Mouse (Mus musculus) layer of hippocampus, postnatal 25 days (tissue): ENCODE data around the gene Dnase1l3. TPM values are rescaled to one million over a fixed set of nuclear protein-coding genes. Genes with fewer than 3 reads are reported as not detected.
A peak's percentile ranks its signal among the peaks of the same experiment; 100 is the strongest.

Source experiments
- DNase-seq, 2 experiments: peaks; one replicate each; pipeline ENCODE4 v3.0.0; 2022; ENCODE audit warnings: mixed read lengths in 2 of 2, low spot score in 1 of 2; ENCODE audit errors: extremely low spot score in 1 of 2
- total RNA-seq, 2 experiments: library from RNA; stranded (reverse); gene quantifications; 2 replicates each; pipeline ENCODE4 v1.2.3; 2021

The Dnase1l3 gene
- total RNA-seq, 2 experiments from 2014 or later, result 0.07 TPM; not detected in 1

GRCm38 (mm10) chr14:7941413-7941812 is 53.0 kb downstream of the Dnase1l3 start:
- DNase-seq, result no peak

GRCm38 (mm10) chr14:7938809-7939784 is 55.3 kb downstream of the Dnase1l3 start:
- peak in 1 of 2 experiments; percentile 29 for DNase-seq

DNA sequence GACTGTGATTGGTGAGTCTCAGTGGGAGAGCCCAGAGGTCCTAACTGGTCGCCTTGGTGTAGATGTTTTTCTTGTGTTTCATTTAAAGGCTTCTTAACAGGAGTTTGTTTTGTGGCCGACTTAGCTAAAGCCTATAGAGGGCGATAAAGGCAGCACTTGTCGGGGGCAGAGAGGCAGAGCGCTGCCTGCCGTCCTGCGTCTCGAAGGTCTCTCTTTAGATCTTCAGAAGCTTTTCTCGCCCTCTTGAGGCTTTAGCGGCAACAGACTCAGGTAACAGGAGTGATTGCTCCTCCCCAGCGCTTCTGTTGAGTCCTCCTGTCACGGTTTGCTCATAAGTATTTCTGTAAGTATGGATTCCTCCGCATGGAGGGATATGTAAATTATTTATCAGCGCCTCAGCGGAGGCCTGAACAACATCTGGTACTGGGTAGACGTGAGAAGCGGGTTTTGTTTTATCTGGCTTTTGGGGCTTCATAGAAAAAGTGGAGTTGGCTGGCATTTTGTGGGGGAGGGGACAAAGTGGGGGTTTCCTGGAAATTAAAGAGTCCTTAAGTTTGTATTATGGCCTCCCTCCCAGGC is 57.2 kb downstream of the Dnase1l3 start:
- DNase-seq, result no peak

DNA sequence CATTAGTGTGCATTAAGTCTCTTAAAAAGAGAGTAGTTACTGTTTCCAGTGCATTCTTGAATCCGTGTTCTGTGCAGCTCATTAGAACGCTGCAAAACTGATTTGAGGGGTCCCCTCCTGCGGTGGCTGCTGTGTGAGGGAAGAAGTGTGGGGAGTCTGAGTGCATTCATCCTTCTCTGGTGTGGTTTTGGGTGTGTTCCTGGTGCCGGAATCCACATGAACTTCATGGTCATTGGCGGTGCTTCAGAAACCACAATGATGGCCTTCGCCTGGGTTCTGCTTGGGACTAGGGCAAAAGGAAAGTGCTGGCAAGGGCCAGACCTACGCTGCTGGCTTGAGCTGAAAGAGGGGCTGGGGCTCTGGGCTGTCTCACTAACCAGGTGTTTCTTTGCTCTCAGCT is 60.2 kb downstream of the Dnase1l3 start:
- no peak for DNase-seq

DNA sequence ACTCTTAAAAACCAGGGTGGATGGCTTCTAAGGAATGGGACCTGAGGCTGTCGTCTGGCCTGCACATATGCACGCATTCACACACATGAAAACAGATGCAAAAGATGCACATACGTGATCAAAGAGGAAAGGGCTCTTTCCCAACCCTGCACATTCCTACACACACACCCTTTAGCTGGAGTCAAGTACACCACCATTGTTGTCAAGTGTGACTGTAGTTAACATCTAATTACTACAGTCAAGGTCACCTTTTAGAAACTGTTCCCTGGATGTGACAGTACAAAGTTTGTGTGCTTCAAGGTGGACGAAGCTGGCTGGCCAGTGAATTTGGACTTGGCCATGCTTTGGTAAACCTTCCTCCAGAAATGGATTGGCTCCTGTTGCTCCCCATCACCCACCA is 62.2 kb downstream of the Dnase1l3 start:
- no peak for DNase-seq

GRCm38 (mm10) chr14:7929029-7929428 is 65.3 kb downstream of the Dnase1l3 start:
- no peak for DNase-seq

DNA sequence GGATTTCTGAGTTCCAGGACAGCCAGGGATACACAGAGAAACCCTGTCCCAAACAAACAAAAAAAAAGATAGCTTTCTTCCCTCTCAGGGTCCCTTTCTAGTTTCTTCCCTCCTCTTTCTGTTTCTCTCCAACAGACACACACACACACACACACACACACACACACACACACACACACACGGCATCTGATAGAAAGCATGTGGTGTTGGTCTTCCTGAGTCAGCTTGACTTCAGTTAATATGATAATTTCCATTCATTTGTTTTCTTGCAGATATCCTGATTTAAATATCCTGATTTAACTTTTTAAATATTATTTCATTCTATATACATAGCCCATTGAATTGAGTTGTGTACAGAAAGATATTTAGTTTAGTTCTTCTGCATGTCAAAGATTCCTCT is 66.0 kb downstream of the Dnase1l3 start:
- DNase-seq, result no peak

- DNase-seq, result no peak
Observed at GRCm38 (mm10) chr14:7923635-7924034, 70.7 kb downstream of the Dnase1l3 start.

DNA sequence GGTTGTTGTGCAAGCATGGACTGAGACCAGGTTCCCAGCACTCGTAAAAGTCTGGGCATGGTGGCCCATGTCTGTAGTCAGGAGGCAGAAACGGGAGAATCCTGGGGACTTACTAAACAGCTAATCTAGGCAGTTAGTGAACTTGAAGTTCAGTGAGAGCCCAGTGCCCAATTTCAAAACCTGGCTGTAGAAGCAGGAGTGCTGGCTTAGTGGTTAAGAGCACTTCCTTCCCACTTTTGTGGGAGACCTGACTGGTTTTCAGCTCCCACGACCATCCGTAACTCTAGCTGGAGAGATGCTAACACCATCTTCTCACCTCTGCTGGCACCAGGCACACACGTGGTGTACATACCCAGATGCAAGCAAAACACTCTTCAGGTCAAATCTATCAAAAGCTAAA is 72.9 kb downstream of the Dnase1l3 start:
- DNase-seq, result no peak

- DNase-seq, result no peak
Observed at GRCm38 (mm10) chr14:7919921-7920320, 74.5 kb downstream of the Dnase1l3 start.

GRCm38 (mm10) chr14:7919309-7919708 is 75.1 kb downstream of the Dnase1l3 start:
- DNase-seq, result no peak

DNA sequence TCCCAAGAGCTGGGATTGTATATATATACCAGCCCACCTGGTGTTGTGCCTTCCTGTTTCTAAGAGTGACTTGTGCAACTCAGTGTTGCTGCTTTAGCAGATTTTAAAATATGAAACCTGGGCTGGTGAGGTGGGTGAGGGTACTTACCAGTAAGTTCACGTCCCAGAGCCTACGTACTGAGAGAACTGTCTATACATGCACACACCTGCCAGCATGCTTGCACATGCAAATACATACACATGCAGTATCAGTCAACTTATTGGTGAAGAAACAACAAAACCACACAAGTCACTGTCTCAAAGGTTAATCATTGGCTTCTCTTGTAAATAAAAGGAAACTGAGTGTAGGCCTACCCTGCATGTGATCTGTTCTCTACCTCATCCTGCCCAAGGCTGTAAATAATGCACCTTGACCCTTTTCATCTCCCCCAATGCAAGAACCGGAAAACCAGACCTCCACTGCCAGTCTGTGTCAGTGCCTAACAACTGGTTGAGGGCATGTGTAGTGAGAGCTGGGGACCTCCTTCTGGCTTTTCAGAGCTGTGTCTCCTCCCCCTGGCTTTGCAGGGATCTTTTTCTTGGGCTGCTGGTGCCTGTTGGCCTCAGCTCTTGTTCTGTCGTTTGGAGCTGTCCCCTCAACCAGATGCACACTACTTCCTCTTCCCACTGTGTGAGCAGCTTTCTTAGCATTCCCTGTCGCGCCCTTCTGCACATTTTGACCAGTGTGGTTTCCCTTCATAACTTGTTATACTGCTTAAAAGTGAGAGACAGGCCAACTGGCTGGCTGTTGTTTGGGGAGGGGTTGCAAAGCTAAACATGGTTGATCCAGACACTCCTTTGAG is 76.0 kb downstream of the Dnase1l3 start:
- DNase-seq, result no peak

Other genes with a start within 250 kb of the Dnase1l3 start
- not detected for gene Gm26661, start 203.0 kb downstream of the Dnase1l3 start, total RNA-seq
- 10 to 100 TPM; 37.2 to 68.2 TPM for gene Flnb, start 176.6 kb downstream of the Dnase1l3 start, total RNA-seq
- not detected for gene Gm45521, start 37.3 kb downstream of the Dnase1l3 start, total RNA-seq
- 10 to 100 TPM; 70.1 to 78.5 TPM for gene Abhd6, start 8.3 kb upstream of the Dnase1l3 start, total RNA-seq
- gene Rpp14, start 85.8 kb upstream of the Dnase1l3 start, total RNA-seq, result 10 to 100 TPM; 27.0 to 29.2 TPM
- 10 to 100 TPM; 25.4 to 25.6 TPM for gene Pxk, start 103.6 kb upstream of the Dnase1l3 start, total RNA-seq
- gene Pdhb, start 178.5 kb upstream of the Dnase1l3 start, total RNA-seq, result 100 to 1,000 TPM; 184 to 202 TPM
- gene Kctd6, start 219.6 kb upstream of the Dnase1l3 start, total RNA-seq, result 10 to 100 TPM; 61.0 to 64.5 TPM